Mouse (Mus musculus) liver, embryonic 14.5 days (tissue): ENCODE results near the gene Cep95.

Experiments used
- CTCF ChIP-seq: IDR thresholded peaks from 2 replicates; pipeline ENCODE4 v1.5.1; 2016; ENCODE audit warnings: antibody characterized with exemption, low read depth, control low read depth
- EP300 ChIP-seq: IDR thresholded peaks from 2 replicates; pipeline ENCODE4 v1.6.1; 2016; ENCODE audit warnings: antibody characterized with exemption, low read depth

DNA sequence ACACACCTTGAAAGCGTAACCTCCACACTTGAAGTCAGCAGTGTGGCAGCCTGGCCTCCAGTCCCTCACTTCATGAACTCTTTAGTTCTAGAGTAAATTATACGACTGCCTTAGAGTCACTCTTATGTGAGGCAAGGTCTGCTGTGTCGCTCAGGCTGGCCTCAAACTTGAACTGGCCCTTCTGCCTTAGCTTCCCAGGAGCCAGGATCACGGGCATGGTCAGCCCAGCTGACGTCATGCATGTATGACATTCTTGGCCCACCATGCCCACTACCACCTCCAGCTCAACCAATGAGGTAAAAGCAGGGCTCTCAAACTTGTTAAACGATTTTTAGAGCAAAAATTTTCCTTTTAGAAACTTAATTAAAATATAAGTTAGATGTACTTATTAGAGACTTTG, 32.3 kb downstream of the Cep95 start:
- TF ChIP-seq EP300: no peak
- no peak for TF ChIP-seq CTCF
